Mouse (Mus musculus) intestine, embryonic 16.5 days (tissue): ENCODE measurements around the gene Ythdf1. TPM values are rescaled to one million over a fixed set of nuclear protein-coding genes. Genes with fewer than 3 reads are reported as not detected.

Experiments used
- ATAC-seq: fragments of 200-750 bp; cut with Nextera tagmentation; 2 replicates; pipeline ENCODE4 v1.8.0; 2017; ENCODE audit warnings: moderate TSS enrichment, moderate library complexity
- H3K27ac ChIP-seq: fragments of 300-500 bp; sonication (generic); 2 replicates; pipeline ENCODE4 v1.5.1; 2014; ENCODE audit warnings: mild to moderate bottlenecking, low read length
- H3K27me3 ChIP-seq: fragments of 300-500 bp; sonication (generic); replicated peaks from 2 replicates; pipeline ENCODE4 v1.6.1; 2014; ENCODE audit warnings: low read length, control low read depth, mixed read lengths; ENCODE audit not compliant: control insufficient read depth, insufficient read depth
- H3K36me3 ChIP-seq: fragments of 300-500 bp; sonication (generic); 2 replicates; pipeline ENCODE4 v1.6.1; 2014; ENCODE audit warnings: low read length, control low read depth; ENCODE audit not compliant: control insufficient read depth, insufficient read depth
- H3K4me1 ChIP-seq: fragments of 300-500 bp; sonication (generic); 2 replicates; pipeline ENCODE4 v1.6.1; 2014; ENCODE audit warnings: low read length, control low read depth, mixed read lengths; ENCODE audit not compliant: control insufficient read depth, insufficient read depth
- H3K4me2 ChIP-seq: fragments of 300-500 bp; sonication (generic); 2 replicates; pipeline ENCODE4 v1.6.1; 2014; ENCODE audit warnings: low read depth, low read length, control low read depth
- H3K4me3 ChIP-seq: fragments of 300-500 bp; sonication (generic); 2 replicates; pipeline ENCODE4 v1.5.1; 2014; ENCODE audit warnings: mild to moderate bottlenecking, low read length
- H3K9ac ChIP-seq: fragments of 300-500 bp; sonication (generic); 2 replicates; pipeline ENCODE4 v1.6.1; 2014; ENCODE audit warnings: low read depth, low read length
- H3K9me3 ChIP-seq: fragments of 300-500 bp; sonication (generic); 2 replicates; pipeline ENCODE4 v1.6.1; 2016; ENCODE audit warnings: low read length, control low read depth; ENCODE audit not compliant: control insufficient read depth
- WGBS: fragments of 180-500 bp; shearing (Covaris S2); extraction: QIAGEN DNeasy Blood & Tissue Kit; methylation state at CpG from one replicate; pipeline ENCODE4 v1.1.7; 2014; 5-methylcytosine and 5-hydroxymethylcytosine counted together
- polyA plus RNA-seq: library from polyadenylated mRNA; unstranded; fragments of >200 nt; fragmentation: Nextera tagmentation; extraction: Ambion mirVana; gene quantifications from 2 replicates; pipeline ENCODE4 v1.2.1, GENCODE M21; 2015

Ythdf1 gene
- polyA plus RNA-seq, 1 experiment from 2014 or later = 9.8 TPM

DNA sequence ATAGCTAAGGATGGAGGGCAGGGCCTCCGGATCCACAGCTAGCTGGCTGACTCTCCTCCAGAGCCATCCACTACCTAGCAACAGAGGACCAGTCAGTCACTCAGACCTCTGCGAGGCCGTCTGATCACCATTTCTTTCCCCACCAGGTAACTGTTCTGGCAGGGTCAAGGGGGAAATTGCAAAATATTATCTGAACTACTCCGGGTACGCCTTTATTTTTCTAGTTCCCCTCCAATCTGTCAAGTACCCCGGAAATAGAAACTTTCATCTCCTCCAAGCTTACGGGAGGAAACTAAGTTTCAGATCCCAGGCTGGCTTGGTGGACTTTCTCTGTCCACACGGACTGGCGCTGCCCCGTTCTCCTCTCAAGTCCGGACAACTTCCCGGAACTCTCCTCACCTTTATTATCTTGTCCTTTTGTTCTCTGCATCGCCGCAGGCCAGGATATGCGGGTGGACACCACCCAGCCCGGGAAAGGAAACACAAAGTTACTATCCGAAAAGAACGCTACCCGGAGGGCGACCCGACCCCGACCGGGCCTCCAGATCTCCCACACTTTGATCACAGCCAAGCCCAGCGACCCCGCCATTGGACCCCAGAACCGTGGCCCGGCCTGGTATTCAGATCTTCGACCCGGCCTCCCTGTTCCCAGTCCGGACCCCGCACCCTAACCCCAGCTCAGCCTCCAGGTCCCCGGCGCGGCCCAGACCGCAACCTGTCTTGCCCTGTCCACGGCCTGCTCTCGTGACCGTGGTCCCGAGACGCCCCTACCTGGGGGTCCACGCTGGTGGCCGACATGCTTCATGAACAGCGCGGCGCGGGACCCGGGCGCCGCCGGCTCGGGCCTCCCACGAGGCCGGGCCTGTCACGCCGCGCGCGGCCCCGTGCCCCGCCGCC lies 588 bp downstream of the Ythdf1 start:
- ATAC-seq = peak; percentile 69
- peaks cover 23% of the 10 kb centered on the region for H3K4me1 ChIP-seq
- peak overlapping the region; percentile 68 for H3K27ac ChIP-seq
- peaks cover 12% of the 10 kb centered on the region; the same call in 1 of the 2 replicates for H3K36me3 ChIP-seq
- H3K9me3 ChIP-seq = no peaks in the 10 kb centered on the region
- H3K9ac ChIP-seq = peak overlapping the region; percentile 100
- no peaks in the 10 kb centered on the region for H3K27me3 ChIP-seq
- WGBS = under 1% methylated on average over 61 of the region's 61 CpGs
- peak overlapping the region; percentile 100 for H3K4me3 ChIP-seq
- H3K4me2 ChIP-seq = peak overlapping the region; percentile 86

DNA sequence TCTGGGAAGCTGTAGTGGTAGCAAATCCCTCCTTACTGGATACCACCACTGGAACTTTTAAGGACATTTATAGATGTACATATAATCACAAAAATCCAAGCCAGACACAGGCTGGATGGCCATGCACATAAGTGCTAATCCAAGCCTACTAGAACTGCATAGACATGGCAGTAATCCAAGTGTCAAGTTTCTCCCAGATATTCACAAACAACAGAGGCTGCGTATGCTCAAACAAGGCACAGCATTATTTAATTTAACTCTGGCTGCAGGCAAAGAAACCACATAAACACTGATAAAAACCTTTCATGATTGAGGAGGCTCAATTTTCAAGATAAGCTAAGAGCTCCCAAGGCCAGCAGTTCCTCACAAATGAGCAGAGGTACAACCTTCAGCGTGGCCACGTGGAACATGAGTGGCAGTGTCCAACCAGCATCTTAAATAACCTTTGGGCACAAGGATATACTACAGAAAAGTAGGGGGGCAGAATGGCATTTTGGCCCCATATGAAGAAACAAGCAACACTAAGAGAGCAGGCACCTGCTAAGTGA lies 4.8 kb downstream of the Ythdf1 start:
- WGBS = 62% methylated on average over 3 of the region's 3 CpGs
- Histone ChIP-seq H3K36me3 (peaks cover 26% of the 10 kb centered on the region), H3K9ac (no peak overlapping the region)

DNA sequence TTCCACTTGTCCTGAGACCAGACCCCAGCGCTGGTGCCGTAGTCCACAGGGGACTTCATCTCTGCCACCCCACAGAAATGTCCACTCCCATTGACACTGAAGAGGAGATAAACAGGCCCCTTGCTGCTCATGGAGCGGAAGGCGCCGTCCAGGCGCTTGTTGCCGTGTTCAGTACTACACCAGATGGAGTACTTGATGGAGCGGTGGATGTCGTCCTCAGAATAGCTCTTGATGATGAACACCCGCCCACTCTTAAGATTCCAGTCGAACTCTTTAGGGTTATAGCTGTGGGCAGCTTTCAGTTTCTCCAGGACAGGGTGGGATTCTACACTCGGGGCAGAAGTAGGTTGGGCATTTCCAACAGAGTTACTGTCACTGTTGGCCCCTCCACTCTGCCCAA lies 9.8 kb downstream of the Ythdf1 start:
- H3K27ac ChIP-seq = no peak overlapping the region
- peaks cover 28% of the 10 kb centered on the region for H3K36me3 ChIP-seq
- no peaks in the 10 kb centered on the region for H3K27me3 ChIP-seq
- 95% methylated on average over 12 of the region's 12 CpGs for WGBS
- ATAC-seq = no peak
- H3K4me2 ChIP-seq = no peak overlapping the region
- H3K9ac ChIP-seq = no peak overlapping the region
- no peak overlapping the region for H3K4me3 ChIP-seq
- peaks cover 9% of the 10 kb centered on the region; the same call in 1 of the 2 replicates for H3K4me1 ChIP-seq
- H3K9me3 ChIP-seq = no peaks in the 10 kb centered on the region

More for the DNA sequence above, 4.8 kb downstream of the Ythdf1 start:
- no peaks in the 10 kb centered on the region for H3K9me3 ChIP-seq
- peaks cover 26% of the 10 kb centered on the region for H3K4me1 ChIP-seq
- no peak overlapping the region for H3K4me2 ChIP-seq
- H3K27me3 ChIP-seq = no peaks in the 10 kb centered on the region
- no peak for ATAC-seq
- H3K4me3 ChIP-seq = no peak overlapping the region
- H3K27ac ChIP-seq = no peak overlapping the region

DNA sequence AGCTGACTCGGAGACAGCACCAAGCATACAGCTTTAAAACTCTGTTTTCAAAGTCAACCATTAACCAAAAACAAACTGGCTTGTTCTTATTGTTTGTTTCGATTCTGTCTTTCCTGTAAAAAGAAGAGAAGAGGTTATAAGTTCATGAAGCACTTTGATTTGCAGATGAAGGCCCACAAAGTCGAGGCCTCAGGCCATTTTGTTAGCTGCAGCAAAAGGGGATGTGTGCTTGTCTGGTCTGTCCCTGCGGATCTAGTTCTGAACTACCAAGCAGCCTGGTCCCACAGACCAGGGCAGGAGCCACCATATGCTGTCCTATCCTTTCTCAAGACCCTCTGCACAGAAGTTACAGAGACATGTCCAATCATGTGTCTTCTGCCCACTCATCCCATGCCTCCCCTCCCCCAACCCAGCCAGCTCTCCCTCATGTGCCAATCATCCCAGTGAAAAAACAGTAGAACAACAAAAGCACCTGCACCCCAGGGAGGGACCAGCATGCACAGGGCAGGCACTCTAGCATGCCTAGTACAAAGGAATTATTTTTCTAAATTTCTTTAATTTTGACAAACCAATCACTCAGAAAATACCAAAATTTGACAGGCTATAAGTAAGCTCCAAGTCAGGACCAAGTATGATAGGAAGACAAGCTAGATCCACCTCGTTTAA lies 15.1 kb downstream of the Ythdf1 start:
- Histone ChIP-seq H3K4me3 (no peak overlapping the region), H3K27me3 (no peaks in the 10 kb centered on the region), H3K27ac (no peak overlapping the region), H3K4me1 (no peaks in the 10 kb centered on the region), H3K36me3 (peaks cover 5% of the 10 kb centered on the region), H3K4me2 (no peak overlapping the region), H3K9me3 (no peaks in the 10 kb centered on the region), H3K9ac (no peak overlapping the region)
- 53% methylated on average over 5 of the region's 5 CpGs for WGBS
- no peak for ATAC-seq

DNA sequence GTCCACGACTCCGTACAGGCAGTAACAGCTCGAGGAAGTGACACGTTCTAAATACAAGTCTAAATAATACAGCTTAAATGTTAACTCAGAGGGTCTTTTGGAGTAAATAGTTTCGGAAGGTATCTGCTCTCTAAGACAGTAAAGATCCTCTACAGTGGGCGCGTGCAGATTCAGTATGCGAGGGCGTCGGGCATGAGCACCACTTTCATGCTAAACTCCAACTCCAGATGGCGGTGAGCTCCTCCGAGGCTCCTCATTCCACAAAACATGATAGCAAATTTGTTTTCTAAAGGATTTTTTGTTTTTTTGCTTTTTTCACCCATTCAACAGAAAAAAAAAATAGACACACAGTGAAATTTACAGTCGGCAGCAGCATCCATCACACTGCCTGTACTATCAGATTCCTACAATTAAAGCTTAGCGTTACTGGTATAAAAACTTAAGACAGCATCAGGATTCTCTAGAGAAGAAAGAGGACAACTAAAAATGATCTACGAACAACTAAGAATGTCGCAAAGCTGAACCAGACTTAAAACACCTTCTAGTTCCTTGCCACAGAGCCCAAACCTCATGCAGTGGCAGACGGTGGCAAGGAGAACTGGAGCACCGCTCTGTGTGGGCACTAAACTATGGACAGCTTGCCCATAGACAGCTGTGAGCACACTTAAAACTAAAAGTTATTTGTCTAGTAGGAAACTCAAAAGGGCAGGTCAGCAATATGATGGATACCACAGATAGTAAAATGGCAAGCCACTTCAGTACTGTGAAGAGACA lies 16.1 kb downstream of the Ythdf1 start:
- WGBS = 93% methylated on average over 18 of the region's 18 CpGs
- Histone ChIP-seq H3K9me3 (no peaks in the 10 kb centered on the region), H3K9ac (no peak overlapping the region)

DNA sequence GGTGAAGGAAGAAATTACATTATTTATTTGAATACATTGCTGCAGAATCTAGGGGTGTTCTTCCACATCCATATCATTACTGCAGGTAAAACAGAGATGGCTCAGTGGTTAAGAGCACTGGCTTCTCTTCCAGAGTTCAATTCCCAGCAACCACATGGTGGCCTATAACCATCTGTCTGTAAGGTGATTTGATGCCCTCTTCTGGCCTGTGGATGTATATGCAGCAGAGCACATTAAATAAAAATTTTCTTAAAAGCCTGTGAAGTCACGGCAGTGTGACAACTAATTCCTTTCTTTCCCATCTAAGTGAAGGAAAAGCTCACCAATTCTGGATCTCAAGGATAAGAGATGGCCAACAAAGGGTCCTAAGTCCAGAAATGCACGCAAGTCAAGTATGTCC lies 18.7 kb downstream of the Ythdf1 start:
- H3K4me2 ChIP-seq = no peak overlapping the region
- no peak overlapping the region for H3K4me3 ChIP-seq
- no peaks in the 10 kb centered on the region for H3K4me1 ChIP-seq
- H3K9me3 ChIP-seq = no peaks in the 10 kb centered on the region
- no peaks in the 10 kb centered on the region for H3K36me3 ChIP-seq
- no peaks in the 10 kb centered on the region for H3K27me3 ChIP-seq
- 45% methylated on average over 2 of the region's 2 CpGs for WGBS
- no peak overlapping the region for H3K9ac ChIP-seq
- ATAC-seq = no peak
- no peak overlapping the region for H3K27ac ChIP-seq

More for the DNA sequence above, 16.1 kb downstream of the Ythdf1 start:
- Histone ChIP-seq H3K4me1 (no peaks in the 10 kb centered on the region), H3K4me2 (no peak overlapping the region), H3K4me3 (no peak overlapping the region), H3K27ac (no peak overlapping the region), H3K27me3 (no peaks in the 10 kb centered on the region), H3K36me3 (no peaks in the 10 kb centered on the region)
- ATAC-seq = no peak

DNA sequence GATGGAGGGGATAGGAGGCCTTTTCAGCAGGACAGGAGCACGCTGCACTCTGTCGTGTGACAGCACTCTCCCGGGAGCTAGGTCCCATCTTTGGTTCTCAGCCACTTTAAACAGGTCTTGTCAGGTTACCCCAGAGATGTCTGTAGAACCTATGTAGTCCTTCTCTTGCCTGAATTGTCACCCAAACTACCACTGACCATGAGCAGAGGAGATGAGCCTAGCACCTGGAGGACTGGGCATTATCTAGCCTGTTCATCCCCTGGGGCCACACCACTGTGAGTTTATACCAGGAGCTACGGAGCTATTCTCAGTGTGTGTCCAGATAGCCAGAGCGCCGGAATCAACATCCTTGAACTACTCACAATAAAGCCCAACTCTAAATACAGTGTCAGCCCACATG lies 22.9 kb downstream of the Ythdf1 start:
- Histone ChIP-seq H3K36me3 (no peaks in the 10 kb centered on the region), H3K9me3 (no peaks in the 10 kb centered on the region), H3K4me1 (peaks cover 18% of the 10 kb centered on the region), H3K9ac (no peak overlapping the region), H3K4me2 (no peak overlapping the region), H3K27ac (no peak overlapping the region), H3K4me3 (no peak overlapping the region), H3K27me3 (peaks cover 33% of the 10 kb centered on the region)
- ATAC-seq = no peak
- WGBS = 78% methylated on average over 6 of the region's 6 CpGs

DNA sequence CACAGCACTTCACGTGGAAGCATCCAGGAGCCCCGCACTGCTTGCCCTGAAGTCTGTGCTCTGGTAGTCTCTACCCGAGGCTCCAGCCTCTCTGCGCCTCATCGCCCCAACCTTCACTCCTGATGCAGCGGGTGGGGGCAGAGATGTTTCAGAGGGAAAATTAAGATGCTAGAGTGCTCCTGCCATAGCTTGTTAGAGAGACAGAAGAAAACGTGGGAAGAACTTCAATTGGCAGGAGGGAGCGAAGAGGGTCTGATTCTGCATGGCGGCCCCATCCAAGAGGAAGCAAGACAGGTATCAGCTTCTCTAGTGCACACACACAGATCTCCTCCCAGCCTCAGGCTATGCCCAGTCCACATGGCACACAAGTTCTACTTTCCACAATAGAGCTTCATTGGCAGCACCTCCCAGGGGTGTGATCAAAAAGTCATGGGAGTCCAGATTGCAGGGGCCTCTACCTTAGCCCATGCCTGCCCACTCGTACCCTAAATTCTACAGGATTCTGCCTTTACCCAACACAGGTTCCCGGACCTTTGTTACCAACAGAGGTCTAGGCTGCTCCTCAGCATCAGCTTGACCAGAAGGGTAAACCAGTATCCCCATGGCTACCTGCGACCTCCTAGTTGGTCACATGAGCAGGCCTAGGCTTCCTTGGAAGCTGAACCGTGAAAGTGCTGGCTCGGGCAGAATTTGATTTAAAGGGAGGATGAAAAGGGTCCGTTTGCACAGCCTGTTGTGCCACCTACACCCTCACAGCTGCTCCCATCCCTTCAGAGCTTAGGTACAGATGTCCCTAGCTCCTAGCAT lies 23.7 kb downstream of the Ythdf1 start:
- Histone ChIP-seq H3K9me3 (no peaks in the 10 kb centered on the region), H3K4me2 (no peak overlapping the region), H3K4me3 (no peak overlapping the region), H3K27ac (no peak overlapping the region), H3K27me3 (peaks cover 42% of the 10 kb centered on the region), H3K36me3 (no peaks in the 10 kb centered on the region), H3K4me1 (peaks cover 22% of the 10 kb centered on the region), H3K9ac (no peak overlapping the region)
- 71% methylated on average over 15 of the region's 15 CpGs for WGBS
- ATAC-seq = no peak
